Mouse (Mus musculus): ENCODE results near the gene P3h3. TPM values are rescaled to one million over a fixed set of nuclear protein-coding genes. Genes with fewer than 3 reads are reported as not detected.

Gene P3h3
- total and polyA plus RNA-seq, 2 experiments, result 2.1 to 3.0 TPM

DNA sequence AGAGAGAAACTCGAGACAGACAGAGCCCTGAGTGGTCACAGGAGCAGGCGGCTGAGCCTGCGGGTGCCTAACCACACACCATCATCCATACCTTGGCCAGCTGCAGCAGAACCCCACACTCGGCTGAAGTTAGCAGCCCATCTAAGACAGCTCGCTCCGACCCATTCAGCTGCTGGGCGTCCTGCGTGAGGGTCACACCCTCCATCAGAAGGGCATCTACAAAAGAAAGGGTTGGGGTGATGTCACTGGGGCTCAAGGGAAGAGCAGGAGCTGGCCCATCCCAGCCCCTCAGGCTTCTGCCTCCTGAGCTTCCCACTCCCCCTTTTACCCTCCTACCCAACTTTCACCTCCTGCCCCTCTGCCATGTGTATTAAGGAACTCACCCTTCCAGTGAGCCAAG lies 7.0 kb downstream of the P3h3 start:
- Histone ChIP-seq H3K27me3 (ENCODE audit: control insufficient read depth, insufficient read depth, low read length) (no peaks in the 10 kb centered on the region), H3K36me3 (ENCODE audit: control insufficient read depth, insufficient read depth, low read length) (no peaks in the 10 kb centered on the region), H3K27ac (replicated peaks; ENCODE audit: insufficient read depth, low read depth, low read length) (no peak overlapping the region), H3K79me2 (ENCODE audit: control insufficient read depth, insufficient read depth, low read length) (no peaks in the 10 kb centered on the region), H3K4me3 (ENCODE audit: insufficient read depth, low read depth, low read length) (no peak overlapping the region), H3K9ac (ENCODE audit: low read depth, low read length) (no peak overlapping the region), H3K4me1 (ENCODE audit: control insufficient read depth, insufficient read depth, low read length) (0 out of 2 replicates have a peak, but pooled peaks cover 1% of the 10 kb centered on the region)
- no peak for TF ChIP-seq POLR2A (IDR thresholded peaks at IDR 0.05; ENCODE audit: extremely low read depth, insufficient read depth, low read length)
- TF ChIP-seq CTCF (IDR thresholded peaks at IDR 0.05; ENCODE audit: low read depth, low read length), result no peak
- DNase-seq (ENCODE audit: extremely low read depth, low read depth, low spot score), result no peak
- 64% methylated on average over 8 of the region's 8 CpGs for WGBS

DNA sequence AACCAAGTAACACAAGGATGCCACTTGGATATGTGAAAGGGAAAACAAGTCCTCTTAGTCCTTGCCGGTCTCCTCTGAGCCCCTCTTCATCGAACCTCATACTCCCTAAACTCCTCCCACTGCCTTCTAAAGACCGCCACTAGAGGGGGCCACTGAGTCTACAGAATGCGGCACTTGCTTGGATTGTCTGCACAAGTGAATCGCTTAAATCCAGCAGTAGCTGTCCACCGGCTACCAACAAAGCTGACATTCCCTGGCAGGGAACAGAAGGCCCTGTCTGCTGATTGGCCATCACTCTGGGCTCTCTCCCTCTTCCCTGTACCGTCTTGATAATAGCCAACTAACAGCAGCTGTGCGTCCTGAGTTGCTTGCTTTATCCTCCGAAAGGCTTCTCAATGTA lies 10.2 kb downstream of the P3h3 start:
- DNase-seq (ENCODE audit: extremely low read depth, low read depth, low spot score), result peak; percentile 71
- Histone ChIP-seq H3K79me2 (ENCODE audit: control insufficient read depth, insufficient read depth, low read length) (no peaks in the 10 kb centered on the region), H3K4me3 (ENCODE audit: insufficient read depth, low read depth, low read length) (no peak overlapping the region), H3K36me3 (ENCODE audit: control insufficient read depth, insufficient read depth, low read length) (no peaks in the 10 kb centered on the region), H3K27me3 (ENCODE audit: control insufficient read depth, insufficient read depth, low read length) (no peaks in the 10 kb centered on the region), H3K4me1 (ENCODE audit: control insufficient read depth, insufficient read depth, low read length) (0 out of 2 replicates have a peak, but pooled peaks cover 1% of the 10 kb centered on the region), H3K27ac (replicated peaks; ENCODE audit: insufficient read depth, low read depth, low read length) (no peak overlapping the region), H3K9ac (ENCODE audit: low read depth, low read length) (no peak overlapping the region)
- WGBS, result 15% methylated on average over 9 of the region's 9 CpGs
- TF ChIP-seq POLR2A (IDR thresholded peaks at IDR 0.05; ENCODE audit: extremely low read depth, insufficient read depth, low read length) (no peak), CTCF (IDR thresholded peaks at IDR 0.05; ENCODE audit: low read depth, low read length) (peak; percentile 78)

DNA sequence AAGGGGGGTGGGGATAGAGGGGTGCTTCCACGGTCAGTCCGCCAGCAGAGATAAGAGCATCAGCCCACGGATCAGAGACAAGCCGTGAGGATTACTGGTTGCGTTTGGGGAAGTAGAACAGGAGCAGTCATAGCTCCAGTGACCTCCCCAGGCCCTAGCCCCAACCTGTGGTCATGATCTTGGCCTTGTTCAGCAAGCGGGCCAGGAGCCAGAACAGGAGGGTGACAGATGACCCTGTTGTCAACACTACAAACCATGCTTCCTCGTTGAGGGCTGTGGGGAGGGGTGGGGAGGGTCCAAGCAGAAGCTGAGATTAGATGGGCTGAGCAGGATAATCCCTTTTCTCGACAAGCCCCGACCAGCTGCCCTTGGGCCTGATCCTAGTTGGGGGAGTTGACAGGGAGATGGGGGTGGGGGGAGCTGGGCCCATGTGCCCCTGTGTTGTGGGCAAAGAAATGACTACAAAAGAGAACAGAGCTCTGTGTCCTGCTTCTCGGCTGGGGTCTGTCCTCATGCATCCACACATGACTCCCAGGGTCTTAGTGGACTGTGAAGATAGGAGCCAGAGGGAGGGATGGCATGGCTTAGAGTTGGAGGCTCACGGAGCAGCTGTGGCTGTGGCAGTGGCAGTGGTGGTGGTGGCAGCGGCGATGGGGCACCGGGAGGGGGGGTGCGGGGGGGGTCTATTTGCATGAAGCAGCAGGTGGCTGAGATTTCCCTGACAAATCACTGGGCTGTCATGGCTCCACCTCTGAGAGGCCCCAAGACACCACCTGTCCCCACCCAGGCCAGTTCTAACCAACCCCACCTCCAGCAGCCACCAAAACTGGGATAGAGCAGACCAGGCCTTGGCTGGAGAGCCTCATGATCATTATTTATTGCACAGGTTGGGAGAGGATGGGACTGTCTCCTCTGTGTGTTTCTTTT lies 17.0 kb downstream of the P3h3 start, which contains the start of gene Gnb3:
TSS of gene Gnb3 (minus strand) at position 35 of the 927 bp plus-strand sequence.
- no peaks in the 10 kb centered on the region for H3K36me3 ChIP-seq (ENCODE audit: control insufficient read depth, insufficient read depth, low read length)
- no peak within 1 kb of the TSS for H3K27ac ChIP-seq (replicated peaks; ENCODE audit: insufficient read depth, low read depth, low read length)
- H3K79me2 ChIP-seq (ENCODE audit: control insufficient read depth, insufficient read depth, low read length), result no peaks in the 10 kb centered on the region
- no peak for DNase-seq (ENCODE audit: extremely low read depth, low read depth, low spot score)
- no peaks in the 10 kb centered on the region for H3K27me3 ChIP-seq (ENCODE audit: control insufficient read depth, insufficient read depth, low read length)
- WGBS, result 57% methylated on average over 15 of the region's 15 CpGs
- no peaks in the 10 kb centered on the region for H3K4me1 ChIP-seq (ENCODE audit: control insufficient read depth, insufficient read depth, low read length)
- no peak within 1 kb of the TSS for H3K9ac ChIP-seq (ENCODE audit: low read depth, low read length)
- H3K4me3 ChIP-seq (ENCODE audit: insufficient read depth, low read depth, low read length), result no peak within 1 kb of the TSS
- no peak for TF ChIP-seq POLR2A (IDR thresholded peaks at IDR 0.05; ENCODE audit: extremely low read depth, insufficient read depth, low read length)
- TF ChIP-seq CTCF (IDR thresholded peaks at IDR 0.05; ENCODE audit: low read depth, low read length), result no peak

DNA sequence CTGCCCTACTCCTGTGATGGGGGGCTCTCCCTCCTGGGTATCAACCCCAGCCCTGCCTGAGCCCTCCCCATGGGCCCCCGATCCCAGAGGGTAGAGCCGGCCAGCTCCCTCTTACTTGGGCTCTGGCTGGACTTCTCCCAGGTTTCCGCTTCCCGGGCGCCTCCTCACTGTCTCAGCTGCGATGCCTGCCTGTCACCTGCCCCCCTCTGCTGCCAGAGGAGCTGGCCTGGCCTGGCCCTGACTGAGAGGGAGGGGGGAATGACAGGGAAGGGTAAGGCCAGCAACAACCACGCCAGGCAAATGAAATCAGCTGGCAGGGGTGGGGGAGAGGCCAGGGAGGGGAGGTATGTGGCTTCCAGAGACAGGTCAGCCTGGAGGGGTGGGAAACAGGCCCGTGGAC lies 17.7 kb downstream of the P3h3 start:
- no peak for TF ChIP-seq POLR2A (IDR thresholded peaks at IDR 0.05; ENCODE audit: extremely low read depth, insufficient read depth, low read length)
- TF ChIP-seq CTCF (IDR thresholded peaks at IDR 0.05; ENCODE audit: low read depth, low read length), result no peak
- Histone ChIP-seq H3K9ac (ENCODE audit: low read depth, low read length) (no peak overlapping the region), H3K27ac (replicated peaks; ENCODE audit: insufficient read depth, low read depth, low read length) (no peak overlapping the region), H3K4me3 (ENCODE audit: insufficient read depth, low read depth, low read length) (no peak overlapping the region), H3K36me3 (ENCODE audit: control insufficient read depth, insufficient read depth, low read length) (no peaks in the 10 kb centered on the region), H3K27me3 (ENCODE audit: control insufficient read depth, insufficient read depth, low read length) (no peaks in the 10 kb centered on the region), H3K4me1 (ENCODE audit: control insufficient read depth, insufficient read depth, low read length) (no peaks in the 10 kb centered on the region), H3K79me2 (ENCODE audit: control insufficient read depth, insufficient read depth, low read length) (no peaks in the 10 kb centered on the region)
- 53% methylated on average over 8 of the region's 8 CpGs for WGBS
- DNase-seq (ENCODE audit: extremely low read depth, low read depth, low spot score), result no peak

DNA sequence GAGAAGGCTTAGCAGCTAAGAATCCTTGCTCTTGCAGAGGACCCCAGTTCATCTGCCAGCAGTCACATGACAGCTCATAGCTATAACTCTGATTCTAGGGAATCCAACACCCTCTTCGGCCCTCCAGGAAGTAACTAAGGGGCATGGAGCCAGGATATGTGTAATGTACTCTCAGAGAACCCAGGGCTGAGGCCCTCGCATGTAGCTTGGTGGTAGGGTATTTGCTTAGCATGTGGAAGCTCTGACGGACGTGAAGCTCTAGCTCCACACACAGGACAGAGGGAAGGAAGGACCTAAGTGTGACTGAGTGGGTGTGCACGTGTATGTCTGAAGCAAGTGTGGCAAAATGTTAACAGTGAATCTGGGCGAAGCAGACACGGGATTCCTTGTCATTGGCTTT lies 21.1 kb downstream of the P3h3 start:
- H3K27ac ChIP-seq (replicated peaks; ENCODE audit: insufficient read depth, low read depth, low read length), result no peak overlapping the region
- 77% methylated on average over 7 of the region's 7 CpGs for WGBS
- H3K79me2 ChIP-seq (ENCODE audit: control insufficient read depth, insufficient read depth, low read length), result no peaks in the 10 kb centered on the region
- H3K27me3 ChIP-seq (ENCODE audit: control insufficient read depth, insufficient read depth, low read length), result no peaks in the 10 kb centered on the region
- H3K36me3 ChIP-seq (ENCODE audit: control insufficient read depth, insufficient read depth, low read length), result no peaks in the 10 kb centered on the region
- no peak overlapping the region for H3K4me3 ChIP-seq (ENCODE audit: insufficient read depth, low read depth, low read length)
- H3K4me1 ChIP-seq (ENCODE audit: control insufficient read depth, insufficient read depth, low read length), result no peaks in the 10 kb centered on the region
- no peak overlapping the region for H3K9ac ChIP-seq (ENCODE audit: low read depth, low read length)
- no peak for DNase-seq (ENCODE audit: extremely low read depth, low read depth, low spot score)
- TF ChIP-seq CTCF (IDR thresholded peaks at IDR 0.05; ENCODE audit: low read depth, low read length), result no peak
- no peak for TF ChIP-seq POLR2A (IDR thresholded peaks at IDR 0.05; ENCODE audit: extremely low read depth, insufficient read depth, low read length)

DNA sequence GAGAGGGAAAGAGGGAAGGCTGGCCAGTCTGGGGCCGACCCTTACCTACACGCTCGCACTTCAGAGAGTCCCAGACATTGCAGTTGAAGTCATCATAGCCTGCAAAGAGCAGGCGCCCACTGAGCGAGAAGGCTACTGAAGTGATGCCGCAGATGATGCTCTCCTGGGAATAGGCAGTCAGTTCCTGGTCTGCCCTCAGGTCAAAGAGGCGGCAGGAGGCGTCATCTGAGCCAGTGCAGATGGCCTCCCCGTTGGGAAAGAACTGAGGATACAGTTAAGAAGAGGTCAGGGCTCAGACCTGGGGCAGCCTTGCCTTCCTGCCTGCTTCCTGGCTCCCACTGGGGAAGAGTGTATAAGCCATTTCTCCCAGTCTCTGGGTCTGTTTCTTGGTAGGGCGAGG lies 22.0 kb downstream of the P3h3 start:
- Histone ChIP-seq H3K36me3 (ENCODE audit: control insufficient read depth, insufficient read depth, low read length) (no peaks in the 10 kb centered on the region), H3K4me1 (ENCODE audit: control insufficient read depth, insufficient read depth, low read length) (no peaks in the 10 kb centered on the region), H3K4me3 (ENCODE audit: insufficient read depth, low read depth, low read length) (no peak overlapping the region), H3K9ac (ENCODE audit: low read depth, low read length) (no peak overlapping the region), H3K27me3 (ENCODE audit: control insufficient read depth, insufficient read depth, low read length) (no peaks in the 10 kb centered on the region), H3K27ac (replicated peaks; ENCODE audit: insufficient read depth, low read depth, low read length) (no peak overlapping the region), H3K79me2 (ENCODE audit: control insufficient read depth, insufficient read depth, low read length) (no peaks in the 10 kb centered on the region)
- 90% methylated on average over 10 of the region's 10 CpGs for WGBS
- TF ChIP-seq CTCF (IDR thresholded peaks at IDR 0.05; ENCODE audit: low read depth, low read length) (no peak), POLR2A (IDR thresholded peaks at IDR 0.05; ENCODE audit: extremely low read depth, insufficient read depth, low read length) (no peak)
- no peak for DNase-seq (ENCODE audit: extremely low read depth, low read depth, low spot score)

All from liver, adult 2 months (tissue).